ENCODE assay signal across 18 mouse cellular contexts in the genomic region with DNA sequence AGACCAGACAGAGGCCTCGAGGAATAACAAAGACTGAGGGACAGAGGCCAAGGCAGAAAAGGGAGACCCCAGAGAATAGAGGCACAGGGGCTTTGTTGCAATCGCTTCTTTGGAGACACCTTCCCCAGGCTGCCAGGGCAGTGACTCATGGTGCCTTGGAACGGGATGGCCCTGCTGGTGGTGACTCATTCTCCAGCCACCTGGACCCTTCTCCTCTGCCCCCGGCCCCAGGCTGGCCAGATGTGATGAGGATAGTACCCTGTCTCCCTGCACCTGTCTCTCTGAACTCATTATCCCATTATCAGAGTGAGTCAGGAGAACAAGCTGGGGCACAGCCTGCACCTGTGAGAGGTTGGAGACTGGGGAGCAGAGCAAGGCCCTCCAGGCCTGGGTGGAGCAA. TPM values are rescaled to one million over a fixed set of nuclear protein-coding genes. Genes with fewer than 3 reads are reported as not detected.
A peak's percentile ranks its signal among the peaks of the same experiment; 100 is the strongest.
DNase-seq lines count a peak whose midpoint lies in the region; ATAC-seq and TF ChIP-seq lines count a peak whose summit lies in the region.
"Had no signal": no experiment of that assay in that cellular context is flagged by ENCODE, and none has a peak within 500 bp of the region (broad histone marks: within the 10 kb centered on the region; RNA-seq: fewer than 3 reads in every experiment).

No protein-coding gene starts in this region.

- H3K4me2 ChIP-seq in lung, embryonic 14.5 days, result no peak overlapping the region
- H3K4me2 ChIP-seq in stomach, embryonic 14.5 days (replicated peaks; ENCODE audit: low read depth, low read length), result no peak overlapping the region
- H3K4me2 ChIP-seq: embryonic facial prominence, embryonic 12.5 days; heart, embryonic 13.5 days; hindbrain, embryonic 12.5 days; liver, embryonic 15.5 days had no signal

- H3K9me3 ChIP-seq in lung, embryonic 14.5 days (ENCODE audit: low read depth, low read length), result no peaks in the 10 kb centered on the region
- H3K9me3 ChIP-seq in ES-Bruce4 (replicated peaks; ENCODE audit: control insufficient read depth, insufficient read depth, low read length, poor library complexity, severe bottlenecking), result no peaks in the 10 kb centered on the region
- H3K9me3 ChIP-seq in stomach, embryonic 14.5 days (ENCODE audit: control insufficient read depth, low read depth, low read length), result no peaks in the 10 kb centered on the region
- no peaks in the 10 kb centered on the region for H3K9me3 ChIP-seq in heart, embryonic 10.5 days
- H3K9me3 ChIP-seq: embryonic facial prominence, embryonic 12.5 days; heart, embryonic 13.5 days; hindbrain, embryonic 12.5 days; liver, embryonic 15.5 days; midbrain, embryonic 10.5 days had no signal

- no peak for TF ChIP-seq POLR2A in ES-Bruce4 (IDR thresholded peaks at IDR 0.05; ENCODE audit: insufficient read depth, low read length)

- no peak for DNase-seq in lung, embryonic 14.5 days
- DNase-seq in lung, postnatal 14 days, result no peak
- peak; percentile 43 for DNase-seq in adrenal gland, postnatal 10 days
- DNase-seq in heart, embryonic 10.5 days (ENCODE audit: low spot score), result no peak
- DNase-seq in frontal cortex, postnatal 14 days (ENCODE audit: low spot score in 2 of 2), result no peak
- DNase-seq: cerebellum, postnatal 14 days; kidney, adult 2 months; layer of hippocampus, adult 9-11 months; left cerebral cortex, postnatal 4 days had no signal

- no peak overlapping the region for H3K4me3 ChIP-seq in lung, embryonic 14.5 days (ENCODE audit: low read depth, low read length)
- H3K4me3 ChIP-seq in ES-Bruce4 (ENCODE audit: low read depth, low read length), result no peak overlapping the region
- H3K4me3 ChIP-seq in stomach, embryonic 14.5 days (ENCODE audit: low read depth, low read length), result no peak overlapping the region
- H3K4me3 ChIP-seq in heart, embryonic 10.5 days, result no peak overlapping the region
- H3K4me3 ChIP-seq: embryonic facial prominence, embryonic 12.5 days; heart, embryonic 13.5 days; hindbrain, embryonic 12.5 days; liver, embryonic 15.5 days; midbrain, embryonic 10.5 days had no signal

- H3K4me1 ChIP-seq in lung, embryonic 14.5 days (ENCODE audit: insufficient read depth), result no peaks in the 10 kb centered on the region; the same call in 1 of the 2 replicates
- H3K4me1 ChIP-seq in ES-Bruce4 (ENCODE audit: control insufficient read depth, insufficient read depth, low read length), result peaks cover 13% of the 10 kb centered on the region
- H3K4me1 ChIP-seq in stomach, embryonic 14.5 days (ENCODE audit: control insufficient read depth, insufficient read depth, low read length), result peaks cover 23% of the 10 kb centered on the region
- peaks cover 46% of the 10 kb centered on the region for H3K4me1 ChIP-seq in heart, embryonic 10.5 days

- H3K36me3 ChIP-seq in lung, embryonic 14.5 days (ENCODE audit: insufficient read depth), result 0 out of 2 replicates have a peak, but pooled peaks cover 4% of the 10 kb centered on the region
- H3K36me3 ChIP-seq in ES-Bruce4 (ENCODE audit: control insufficient read depth, insufficient read depth, low read length, poor library complexity, severe bottlenecking), result no peaks in the 10 kb centered on the region
- no peaks in the 10 kb centered on the region for H3K36me3 ChIP-seq in stomach, embryonic 14.5 days (ENCODE audit: control insufficient read depth, insufficient read depth, low read length)
- no peaks in the 10 kb centered on the region for H3K36me3 ChIP-seq in heart, embryonic 10.5 days
- H3K36me3 ChIP-seq: embryonic facial prominence, embryonic 12.5 days; heart, embryonic 13.5 days; hindbrain, embryonic 12.5 days; liver, embryonic 15.5 days; midbrain, embryonic 10.5 days had no signal

- TF ChIP-seq CTCF in lung, embryonic 14.5 days (IDR thresholded peaks at IDR 0.05; ENCODE audit: low read depth), result no peak
- no peak for TF ChIP-seq CTCF in ES-Bruce4 (IDR thresholded peaks at IDR 0.05; ENCODE audit: low read depth, low read length)

- no peak for ATAC-seq in lung, embryonic 14.5 days (ENCODE audit: insufficient read depth)
- no peak for ATAC-seq in stomach, embryonic 14.5 days (ENCODE audit: insufficient number of reproducible peaks, insufficient read depth, low FRiP score, low read depth)

- H3K9ac ChIP-seq in lung, embryonic 14.5 days, result no peak overlapping the region
- no peak overlapping the region for H3K9ac ChIP-seq in ES-Bruce4 (ENCODE audit: low read depth, poor library complexity, severe bottlenecking)
- H3K9ac ChIP-seq in stomach, embryonic 14.5 days (replicated peaks; ENCODE audit: low read depth, low read length), result no peak overlapping the region
- H3K9ac ChIP-seq: embryonic facial prominence, embryonic 12.5 days; heart, embryonic 13.5 days; hindbrain, embryonic 12.5 days; liver, embryonic 15.5 days had no signal

- WGBS in lung, embryonic 14.5 days, result 36% methylated on average over 4 of the region's 4 CpGs
- WGBS in stomach, embryonic 14.5 days, result 56% methylated on average over 4 of the region's 4 CpGs
- WGBS in heart, embryonic 10.5 days, result 28% methylated on average over 4 of the region's 4 CpGs

- peak overlapping the region; percentile 46; the same call in 1 of the 2 replicates for H3K27ac ChIP-seq in lung, embryonic 14.5 days (ENCODE audit: low read depth)
- no peak overlapping the region for H3K27ac ChIP-seq in ES-Bruce4 (ENCODE audit: insufficient read depth, low read length)
- peak overlapping the region; percentile 88 for H3K27ac ChIP-seq in stomach, embryonic 14.5 days (ENCODE audit: low read length)
- H3K27ac ChIP-seq in heart, embryonic 10.5 days, result no peak overlapping the region; the same call in 1 of the 2 replicates
- H3K27ac ChIP-seq: embryonic facial prominence, embryonic 12.5 days; heart, embryonic 13.5 days; hindbrain, embryonic 12.5 days; midbrain, embryonic 10.5 days had no signal

- peaks cover 38% of the 10 kb centered on the region for H3K27me3 ChIP-seq in lung, embryonic 14.5 days (ENCODE audit: insufficient read depth, low read length)
- H3K27me3 ChIP-seq in ES-Bruce4 (ENCODE audit: control insufficient read depth, insufficient read depth, low read length, poor library complexity, severe bottlenecking), result no peaks in the 10 kb centered on the region
- H3K27me3 ChIP-seq in stomach, embryonic 14.5 days (ENCODE audit: control insufficient read depth, insufficient read depth, low read length), result no peaks in the 10 kb centered on the region
- peaks cover 53% of the 10 kb centered on the region for H3K27me3 ChIP-seq in heart, embryonic 10.5 days (ENCODE audit: insufficient read depth, poor library complexity, severe bottlenecking)

- TF ChIP-seq EP300 in ES-Bruce4 (IDR thresholded peaks at IDR 0.05; ENCODE audit: insufficient read depth, low read depth, low read length), result peak; percentile 26; the same call in 1 of the 2 replicates

RNA-seq across cellular contexts. Expression of a gene that starts 1.0 kb away (rescaled TPM):
- polyA plus RNA-seq in lung, embryonic 14.5 days (2014; fragmentation: Nextera tagmentation; extraction: Ambion mirVana), result 183 and 192 TPM in 2 replicates
- polyA plus RNA-seq in ES-Bruce4 (2011; ENCODE audit: insufficient read depth, insufficient read length, low read depth, missing spikeins), result 306 and 318 TPM in 2 replicates
- 10 to 100 TPM; 12.1 to 24.2 TPM for total RNA-seq in adrenal gland, postnatal 10 days (2021)
- 707 and 780 TPM in 2 replicates for polyA plus RNA-seq in stomach, embryonic 14.5 days (2014; fragmentation: Nextera tagmentation; extraction: Ambion mirVana)
- 83.2 and 193 TPM in 2 replicates for polyA plus RNA-seq in heart, embryonic 10.5 days (2016; fragmentation: Nextera tagmentation; extraction: Ambion mirVana)

RNA-seq across cellular contexts. Expression of a gene that starts 22.7 kb away (rescaled TPM):
- 148 TPM in 2 replicates for polyA plus RNA-seq in lung, embryonic 14.5 days (2014; fragmentation: Nextera tagmentation; extraction: Ambion mirVana)
- 334 and 349 TPM in 2 replicates for polyA plus RNA-seq in ES-Bruce4 (2011; ENCODE audit: insufficient read depth, insufficient read length, low read depth, missing spikeins)
- 10 to 100 TPM; 15.9 to 28.3 TPM for total RNA-seq in adrenal gland, postnatal 10 days (2021)
- polyA plus RNA-seq in stomach, embryonic 14.5 days (2014; fragmentation: Nextera tagmentation; extraction: Ambion mirVana), result 407 and 452 TPM in 2 replicates
- 78.5 and 184 TPM in 2 replicates for polyA plus RNA-seq in heart, embryonic 10.5 days (2016; fragmentation: Nextera tagmentation; extraction: Ambion mirVana)

RNA-seq across cellular contexts. Expression of a gene that starts 51.2 kb away (rescaled TPM):
- 0.05 TPM in 2 replicates for polyA plus RNA-seq in lung, embryonic 14.5 days (2014; fragmentation: Nextera tagmentation; extraction: Ambion mirVana)
- not detected in 2 replicates for polyA plus RNA-seq in ES-Bruce4 (2011; ENCODE audit: insufficient read depth, insufficient read length, low read depth, missing spikeins)
- under 1 TPM in 1 of 2 experiments, not detected in 1; 0.09 TPM for total RNA-seq in adrenal gland, postnatal 10 days (2021)
- polyA plus RNA-seq in stomach, embryonic 14.5 days (2014; fragmentation: Nextera tagmentation; extraction: Ambion mirVana), result 0.36 and 0.66 TPM in 2 replicates
- polyA plus RNA-seq in heart, embryonic 10.5 days (2016; fragmentation: Nextera tagmentation; extraction: Ambion mirVana), result not detected in 2 replicates
- total RNA-seq: gastrocnemius, adult 8-10 months; left cerebral cortex, postnatal 4 days had no signal
- polyA plus RNA-seq: embryonic facial prominence, embryonic 12.5 days; forebrain, embryonic 11.5 days; heart, embryonic 13.5 days; hindbrain, embryonic 12.5 days; liver, embryonic 15.5 days; midbrain, embryonic 10.5 days had no signal

Comparison
In these comparisons a context has a peak if more than half of its experiments do, and no peak if none do; other contexts are left out.
1. H3K27ac ChIP-seq: peak in lung, embryonic 14.5 days (single experiment) and stomach, embryonic 14.5 days (single experiment); none in ES-Bruce4 (single experiment) and heart, embryonic 10.5 days (single experiment).